Mouse (Mus musculus) heart, postnatal 10 days (tissue): ENCODE results near the gene Col4a6. TPM values are rescaled to one million over a fixed set of nuclear protein-coding genes. Genes with fewer than 3 reads are reported as not detected.

ENCODE experiments used
- DNase-seq, 2 experiments: peaks; one replicate each; pipeline ENCODE4 v3.0.0; 2021
- intact Hi-C: fragments of 180-260 bp; cut with DNase I; formaldehyde crosslinking; loops from one replicate; pipeline ENCODE4 v1.15.1; 2025
- total RNA-seq, 2 experiments: library from RNA; stranded (reverse); gene quantifications; 2 replicates each; pipeline ENCODE4 v1.2.3; 2021

The Col4a6 gene
- total RNA-seq: 1 to 10 TPM; 4.0 to 4.1 TPM

DNA sequence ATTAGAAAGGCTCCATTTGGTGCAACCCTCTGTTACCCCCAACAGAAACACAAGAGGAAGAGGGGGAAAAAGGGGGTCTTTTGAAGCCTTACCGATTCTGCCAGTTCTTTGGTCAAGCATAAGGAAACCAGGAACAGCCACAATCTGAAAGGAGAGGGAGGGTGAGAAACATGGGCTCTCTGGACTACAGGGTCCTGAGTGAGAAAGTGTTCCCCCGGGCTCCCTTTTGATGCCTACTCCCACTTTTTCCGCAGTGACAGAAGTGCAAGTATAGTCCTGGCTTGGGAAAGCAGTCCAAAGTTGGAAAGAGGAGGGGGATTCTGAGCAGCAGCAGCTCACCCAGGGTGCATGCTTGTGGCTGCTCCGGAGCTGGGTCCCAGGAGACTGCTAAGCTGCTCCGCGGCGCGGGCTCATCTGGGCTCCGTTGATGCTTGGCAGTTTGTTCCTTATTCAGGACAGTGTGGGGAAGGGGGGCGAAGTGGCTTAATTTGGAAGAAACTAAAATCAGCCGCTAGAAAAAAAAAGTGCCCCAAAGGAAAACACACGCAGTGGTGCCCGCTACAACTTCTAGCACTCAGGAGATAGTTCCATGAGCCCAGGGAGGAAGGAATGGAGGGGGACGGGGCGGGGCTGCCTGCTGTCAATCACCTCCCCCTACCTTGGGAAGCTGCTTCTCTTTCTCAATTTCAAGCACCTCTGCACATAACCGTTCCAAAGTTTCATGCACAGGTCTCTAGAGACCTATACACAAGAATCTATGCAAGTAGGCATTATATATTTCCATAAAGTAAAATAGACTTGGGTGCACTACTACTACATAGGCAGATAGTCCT is at the start of gene Col4a6:
TSS of gene Col4a6 (minus strand) at position 607 of the 833 bp plus-strand sequence.
- intact Hi-C loops: no loop called here
- peak; percentile 8 to 9 for DNase-seq

DNA sequence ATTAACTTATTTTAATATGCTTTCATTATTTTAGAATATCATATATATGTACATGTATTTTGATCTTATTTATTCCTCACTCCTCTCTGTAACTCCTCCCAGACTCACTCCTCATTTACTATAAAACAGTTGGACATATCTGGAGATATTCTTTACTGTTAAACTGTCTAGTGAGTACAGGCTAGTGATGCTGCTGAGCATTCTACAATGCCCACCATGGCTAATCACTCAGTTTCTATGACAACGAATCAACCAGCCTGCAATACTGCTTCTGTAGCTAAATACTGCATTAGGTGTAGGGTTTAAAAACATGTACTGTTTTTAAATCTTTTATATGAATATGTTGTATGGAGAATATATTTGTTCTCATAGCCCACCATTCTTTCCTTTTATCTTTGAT is 29.2 kb upstream of the Col4a6 start:
- DNase-seq: no peak

DNA sequence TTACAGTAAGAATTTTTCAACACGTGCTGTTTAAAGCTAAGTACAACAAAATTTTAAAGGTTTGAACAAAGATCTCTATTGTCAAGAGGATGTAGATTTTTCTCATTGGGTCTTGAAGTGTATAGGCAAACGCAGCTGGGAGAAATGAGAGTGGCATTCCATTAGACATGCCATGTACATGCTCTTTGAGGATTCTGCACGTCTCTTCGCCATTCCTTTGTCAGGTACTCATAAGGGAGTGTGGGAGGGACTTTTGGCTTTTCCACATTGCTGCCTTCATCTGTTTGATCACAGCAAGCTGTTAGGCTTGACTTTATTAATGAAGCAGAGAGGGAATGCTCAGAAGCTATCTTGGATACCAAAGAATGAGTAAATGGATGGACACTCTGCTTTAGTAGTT is 20.7 kb upstream of the Col4a6 start:
- DNase-seq: no peak
- intact Hi-C loops: no loop called here

More for the DNA sequence above, 29.2 kb upstream of the Col4a6 start:
- intact Hi-C loops: no loop called here

DNA sequence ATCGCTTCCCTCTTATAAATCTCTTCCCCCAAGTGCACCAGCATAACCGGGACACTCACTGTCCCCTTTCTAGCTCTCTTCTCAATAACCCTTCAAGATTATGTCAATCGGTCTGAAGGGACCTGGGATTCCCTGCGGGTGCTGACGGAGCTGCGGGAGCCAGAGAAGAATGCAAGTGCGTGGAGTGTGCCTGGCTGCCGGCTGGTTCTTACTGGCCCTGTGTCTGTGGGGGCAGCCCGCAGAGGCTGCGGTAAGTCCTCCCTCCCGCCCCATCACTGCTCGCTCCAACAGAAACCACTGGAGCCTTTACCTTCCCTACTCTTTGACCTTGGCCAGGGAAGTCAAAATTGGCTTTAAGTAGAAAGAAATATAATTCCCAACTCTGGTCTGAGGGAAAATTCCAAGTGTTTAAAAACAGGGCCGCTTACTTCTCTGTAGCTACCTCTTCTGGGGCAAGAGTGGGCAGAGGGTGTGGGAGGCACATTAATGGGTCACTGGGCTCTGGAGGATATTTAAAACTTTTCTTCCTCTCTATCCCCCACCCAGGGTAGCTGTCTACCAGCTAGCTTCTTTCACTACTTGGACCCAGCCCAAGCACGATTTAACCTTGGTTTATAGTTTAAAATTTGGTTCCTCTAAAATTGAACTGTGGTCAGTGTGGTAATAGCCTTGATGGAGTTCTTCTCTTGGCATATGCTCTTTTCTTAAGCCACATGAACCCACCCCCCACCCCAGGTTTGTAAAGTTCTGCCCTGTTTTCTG is 1.9 kb upstream of the Col4a6 start:
- intact Hi-C loops: no loop called here
- peak; percentile 15 to 37 for DNase-seq

DNA sequence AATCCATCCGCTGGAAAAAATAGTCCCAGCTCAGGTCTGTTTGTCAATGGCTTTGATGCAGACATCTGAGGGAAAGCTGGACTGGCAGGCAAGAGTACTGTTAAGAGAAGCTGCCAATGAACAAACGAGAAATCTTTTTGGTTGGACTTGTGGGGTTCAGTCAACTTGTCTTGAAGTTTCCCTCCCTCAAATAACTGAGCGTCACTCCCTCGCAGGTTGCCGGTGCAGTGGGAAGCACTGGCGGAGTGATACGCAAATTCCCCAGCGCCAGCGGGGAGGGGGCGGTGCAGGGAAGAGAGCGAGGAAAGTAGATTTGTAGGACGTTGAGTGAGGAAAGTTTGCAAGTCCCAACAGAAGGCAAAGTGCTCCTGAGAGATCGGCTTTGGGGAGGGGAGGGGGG is 1.2 kb upstream of the Col4a6 start, which contains the start of gene Col4a5:
TSS of gene Col4a5 (plus strand) at position 276 of the 400 bp plus-strand sequence.
- DNase-seq: peak; percentile 73 to 75
- intact Hi-C loops: no loop called here

DNA sequence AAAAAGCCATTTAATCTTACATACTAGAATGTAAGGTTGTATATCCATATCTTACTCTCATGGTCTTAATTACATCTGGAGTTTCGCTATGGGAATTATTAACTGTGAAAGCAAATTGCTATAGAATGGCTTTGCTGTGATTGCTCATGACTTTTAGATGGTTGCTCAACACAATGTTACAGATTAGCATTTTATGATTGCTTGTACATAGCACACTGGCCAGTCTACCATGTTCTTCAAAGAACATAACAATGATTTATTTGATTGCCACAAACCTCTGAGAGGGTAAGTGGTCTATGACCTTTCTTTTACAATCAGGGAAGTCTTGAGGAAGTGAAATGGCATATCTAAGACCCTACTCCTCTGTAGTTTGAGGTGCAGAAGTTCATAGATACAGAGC is 25.9 kb downstream of the Col4a6 start:
- no peak for DNase-seq
- intact Hi-C loops: no loop called here

DNA sequence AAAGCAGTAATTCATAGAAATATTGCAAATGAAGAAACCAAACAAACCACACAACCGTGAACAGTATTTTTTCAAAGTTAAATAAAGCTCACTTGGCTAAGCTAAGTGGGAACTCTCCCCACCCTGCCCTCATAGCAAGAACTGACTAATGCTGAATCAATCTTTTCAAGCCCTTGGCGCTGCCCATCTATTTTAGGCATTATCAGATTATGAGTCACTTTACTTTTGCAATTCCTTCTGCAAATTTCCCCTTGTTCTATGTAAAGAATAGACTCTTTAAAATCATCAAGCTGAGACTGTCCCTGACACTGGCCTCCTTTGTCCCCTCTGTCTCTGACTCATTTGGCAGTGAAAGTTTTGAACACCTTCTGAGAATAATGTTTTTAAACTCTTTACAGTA is 34.5 kb downstream of the Col4a6 start:
- intact Hi-C loops: no loop called here
- DNase-seq: no peak

DNA sequence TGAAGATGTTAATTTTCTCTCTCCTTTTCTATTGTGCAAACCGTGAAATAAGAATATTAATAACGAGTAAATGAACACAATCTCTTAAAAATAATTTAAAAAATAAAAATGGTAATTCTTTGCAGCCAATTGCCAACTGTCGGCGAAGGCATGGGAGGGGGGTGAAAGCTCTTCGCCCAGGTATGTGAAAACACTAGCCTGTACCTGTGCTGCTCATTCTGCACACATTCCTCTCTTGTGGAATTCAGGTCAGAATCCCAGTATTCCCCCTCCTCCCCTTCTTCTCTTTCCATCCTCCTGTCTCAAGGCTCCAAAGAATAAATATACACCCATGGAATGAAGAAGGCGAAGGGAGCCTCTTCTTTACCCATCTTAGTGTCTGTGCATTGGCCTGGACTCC is 37.1 kb downstream of the Col4a6 start:
- intact Hi-C loops: no loop called here
- no peak for DNase-seq

DNA sequence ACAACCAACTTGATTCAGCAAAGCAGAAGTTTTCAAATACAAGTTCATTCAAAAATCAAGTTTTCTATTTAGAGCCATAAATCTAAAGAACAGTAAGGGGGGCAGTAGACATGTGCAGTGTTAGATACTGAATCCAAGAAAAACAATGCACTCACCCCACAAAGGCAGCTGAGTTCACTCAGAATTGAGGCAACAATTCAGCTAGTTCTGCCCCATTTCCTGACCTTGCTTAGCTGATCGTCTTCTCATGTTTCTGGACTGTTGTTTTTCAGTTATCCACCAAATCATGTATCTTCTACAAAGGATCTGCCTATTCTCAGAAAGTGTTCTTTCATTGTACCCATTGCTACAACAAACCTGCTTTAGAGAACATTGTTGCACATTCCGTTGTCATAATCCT is 58.6 kb downstream of the Col4a6 start:
- intact Hi-C loops: no loop called here
- DNase-seq: peak; percentile 2 to 11

DNA sequence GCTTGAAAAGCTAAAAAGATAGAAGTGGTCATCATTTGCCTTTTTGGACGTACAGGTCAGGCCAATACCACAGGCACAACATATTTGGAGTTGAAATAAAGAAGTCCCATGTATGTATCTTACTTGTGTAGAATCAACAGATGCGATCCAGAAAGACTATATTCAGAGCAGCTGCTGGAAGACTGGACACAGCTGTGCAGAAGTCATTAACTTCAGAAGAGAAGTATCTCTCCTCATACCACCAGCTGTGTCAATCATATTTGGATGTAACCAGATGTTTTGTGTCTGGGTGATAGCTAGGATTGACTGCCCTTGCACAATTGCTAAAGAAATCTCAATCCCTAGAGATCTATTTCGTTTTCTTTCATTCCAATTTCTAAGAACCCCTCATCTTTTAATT is 77.6 kb downstream of the Col4a6 start:
- no peak for DNase-seq
- intact Hi-C loops: no loop called here

DNA sequence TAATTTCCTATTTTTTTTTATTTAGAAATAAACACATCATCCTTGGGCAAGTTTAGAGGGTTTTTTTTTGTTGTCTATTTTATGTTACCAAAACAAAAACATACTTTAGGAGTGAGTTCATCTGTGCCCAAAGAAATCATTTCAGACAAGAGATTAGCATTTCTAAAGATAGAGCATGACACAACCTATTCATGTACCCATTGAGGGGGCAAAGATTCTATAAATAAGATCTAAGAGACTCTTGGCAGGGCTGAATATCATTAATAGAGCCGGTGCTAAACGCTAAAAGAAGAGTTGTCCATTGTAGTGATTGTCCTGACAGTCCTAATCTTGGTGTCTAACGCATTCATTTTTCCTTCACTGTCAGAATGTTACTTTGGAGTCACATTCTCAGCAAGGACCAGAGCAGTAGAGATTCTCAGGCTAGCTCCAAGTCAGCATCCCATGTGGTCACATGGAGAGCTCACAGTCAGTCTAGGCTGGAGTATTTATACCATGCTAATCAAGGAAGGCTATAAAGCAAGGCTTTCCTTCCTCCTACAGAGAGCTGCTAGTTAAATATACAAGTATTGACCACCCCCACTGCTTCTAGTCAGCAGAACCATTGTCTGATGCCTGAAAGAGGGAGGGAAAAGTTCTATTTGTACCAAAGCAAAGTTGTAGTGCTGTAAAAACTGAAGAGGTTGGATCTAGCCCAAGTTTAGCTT is 88.3 kb downstream of the Col4a6 start:
- DNase-seq: peak in 1 of 2 experiments; percentile 8
- intact Hi-C loops: no loop called here

DNA sequence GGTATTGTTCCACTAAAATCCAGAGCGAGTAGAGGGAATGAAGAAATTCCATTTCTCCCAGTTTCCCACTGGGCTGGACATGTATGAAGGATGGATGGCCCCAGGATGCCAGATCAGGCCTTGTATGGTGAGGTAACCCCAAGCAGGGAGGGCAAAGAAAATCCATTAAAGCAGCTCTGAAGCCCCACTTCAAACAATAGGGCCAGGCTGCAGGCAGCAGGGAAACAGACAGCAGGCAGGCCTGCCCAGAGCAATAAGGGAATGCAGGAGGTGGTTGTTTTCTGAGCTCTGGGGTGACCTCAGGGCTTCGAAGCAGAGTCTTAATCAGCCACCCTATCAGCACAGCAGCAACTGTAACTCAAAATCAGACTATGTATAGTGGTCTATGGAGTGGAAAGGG is 89.2 kb downstream of the Col4a6 start:
- no peak for DNase-seq
- intact Hi-C loops: no loop called here

DNA sequence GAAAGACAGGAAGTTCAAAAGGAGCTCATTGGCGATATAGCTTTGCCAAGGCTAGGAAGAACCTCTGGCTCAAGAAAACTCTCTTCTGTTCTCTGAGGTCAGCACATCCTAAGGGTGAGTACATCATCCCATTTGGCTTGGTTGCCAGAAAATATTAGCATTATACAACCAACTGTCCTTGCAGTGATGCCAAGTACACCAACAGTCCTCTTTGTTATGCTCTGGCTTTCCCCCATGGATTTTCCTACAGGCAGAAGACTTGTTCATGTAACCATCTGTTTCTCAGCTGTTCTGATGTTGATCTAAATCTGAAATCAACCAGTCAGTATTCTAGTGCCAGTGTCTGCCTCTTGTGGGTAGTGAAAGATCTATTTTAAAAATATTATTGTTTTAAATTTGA is 103.6 kb downstream of the Col4a6 start:
- intact Hi-C loops: no loop called here

DNA sequence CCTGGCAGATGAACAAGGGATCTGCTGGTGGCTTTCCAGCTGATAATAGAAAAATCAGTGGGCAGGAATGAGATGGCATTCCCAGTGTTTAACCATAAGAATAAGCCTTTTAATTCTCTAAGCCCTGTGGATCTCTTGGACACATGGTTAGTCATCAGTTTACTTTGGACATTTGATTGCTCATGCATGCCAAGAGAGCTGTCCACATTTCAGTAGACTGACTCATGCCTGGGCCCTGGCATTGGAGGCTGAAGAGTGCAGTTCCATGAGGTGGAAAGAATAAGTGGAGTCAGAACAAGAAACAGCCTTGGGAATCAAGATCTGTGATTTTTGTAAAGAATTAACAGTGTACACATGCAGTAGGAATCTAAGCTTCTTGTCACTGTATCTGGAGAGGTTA is 110.5 kb downstream of the Col4a6 start:
- DNase-seq: peak; percentile 37 to 39
- intact Hi-C loops: no loop called here

More for the DNA sequence above, 103.6 kb downstream of the Col4a6 start:
- peak in 1 of 2 experiments; percentile 8 for DNase-seq

DNA sequence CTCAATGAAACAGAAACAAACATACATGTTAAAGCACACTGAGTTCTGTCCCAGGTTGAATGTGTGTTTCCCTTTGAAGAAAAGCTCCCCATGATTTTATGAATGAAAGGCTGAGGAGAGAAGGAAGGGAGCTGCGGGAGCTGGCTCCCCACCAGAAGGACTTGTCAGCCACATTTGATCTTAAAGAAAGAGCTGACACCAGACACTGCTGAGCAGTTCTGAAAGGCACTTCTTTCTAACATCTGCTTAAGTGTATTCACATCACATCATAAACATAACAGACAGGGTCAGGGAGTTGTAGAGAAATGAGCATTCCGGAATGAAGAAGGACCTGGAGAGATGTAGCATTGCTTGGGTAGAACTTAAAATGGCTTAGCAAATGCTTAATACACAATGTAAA is 132.5 kb downstream of the Col4a6 start:
- intact Hi-C loops: no loop called here
- DNase-seq: no peak

DNA sequence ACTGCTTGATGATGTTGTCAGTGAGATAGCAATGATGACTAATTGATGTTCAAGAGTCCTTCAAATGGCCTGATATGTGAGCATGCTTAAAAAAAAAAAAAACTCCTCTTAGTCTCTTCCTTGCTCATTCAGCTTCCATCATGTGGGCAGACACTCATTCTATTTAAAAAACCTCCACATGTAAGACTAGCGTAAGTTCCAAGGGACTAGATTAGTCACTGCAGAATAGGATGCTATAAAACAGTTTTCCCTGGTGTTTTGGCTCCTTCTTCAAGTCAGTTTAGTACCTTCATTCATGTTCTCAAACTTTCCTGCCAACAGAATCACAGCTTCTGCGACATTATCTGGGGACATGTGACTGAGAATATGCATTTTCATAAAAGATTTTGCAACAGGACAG is 145.8 kb downstream of the Col4a6 start:
- intact Hi-C loops: no loop called here
- DNase-seq: no peak

DNA sequence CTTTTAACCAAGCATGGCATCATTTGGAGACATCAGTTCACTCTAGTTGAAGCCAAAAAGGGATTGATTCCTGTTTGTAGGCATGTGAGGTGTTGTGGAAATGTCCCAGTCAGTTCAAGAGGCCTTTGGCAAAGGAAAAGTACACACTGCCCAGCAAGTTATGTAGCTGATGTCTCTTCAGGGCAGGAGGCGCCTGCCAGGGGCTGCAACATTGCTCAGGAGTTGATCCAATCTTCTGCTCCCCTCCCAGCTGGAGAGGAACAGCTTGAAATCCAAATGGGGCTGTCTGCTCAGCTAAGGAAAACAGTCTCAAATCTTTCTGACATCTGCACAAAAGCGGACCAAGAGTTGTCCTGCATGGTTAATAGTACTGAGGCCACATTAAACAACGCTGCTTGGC is 149.7 kb downstream of the Col4a6 start:
- intact Hi-C loops: no loop called here
- peak; percentile 27 to 35 for DNase-seq

DNA sequence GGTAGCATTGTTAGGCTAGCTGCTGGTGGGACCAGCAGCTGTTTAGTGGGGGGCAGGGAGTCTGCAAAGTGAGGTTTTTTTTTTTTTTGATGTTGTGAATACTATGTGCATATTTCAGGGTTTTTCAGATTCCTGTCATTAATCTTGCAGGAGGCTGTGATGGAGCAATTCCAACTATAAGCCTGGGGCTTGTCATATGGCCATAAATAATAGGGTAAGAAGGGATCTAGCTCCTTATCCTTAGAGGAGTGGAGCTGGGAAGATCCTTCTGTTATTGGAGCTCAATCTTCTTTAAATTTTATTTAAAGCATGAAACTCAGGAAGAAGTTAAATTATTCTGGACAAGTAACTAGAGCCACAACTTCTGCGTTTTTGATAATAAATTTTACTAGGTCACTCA is 157.7 kb downstream of the Col4a6 start:
- no peak for DNase-seq
- intact Hi-C loops: no loop called here

DNA sequence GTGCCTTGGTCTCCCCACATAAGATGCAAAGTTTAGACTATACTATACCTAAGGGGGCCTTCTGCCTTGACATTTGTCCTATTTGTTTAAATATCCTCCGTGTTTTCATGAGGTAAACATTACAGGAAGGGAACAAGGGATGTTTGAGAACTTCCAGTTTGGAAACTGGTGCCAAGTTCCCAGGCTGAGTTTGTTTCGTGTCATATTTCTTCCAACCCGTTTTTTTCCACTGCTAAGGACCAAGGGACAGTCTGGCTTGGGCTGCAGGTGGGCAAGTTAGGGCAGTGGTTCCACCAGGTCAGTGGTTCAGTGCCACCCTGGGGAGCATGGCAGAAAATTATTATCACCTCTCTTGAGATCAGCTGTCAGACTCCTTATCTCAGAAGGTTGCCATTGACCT is 158.1 kb downstream of the Col4a6 start:
- DNase-seq: no peak
- intact Hi-C loops: no loop called here

DNA sequence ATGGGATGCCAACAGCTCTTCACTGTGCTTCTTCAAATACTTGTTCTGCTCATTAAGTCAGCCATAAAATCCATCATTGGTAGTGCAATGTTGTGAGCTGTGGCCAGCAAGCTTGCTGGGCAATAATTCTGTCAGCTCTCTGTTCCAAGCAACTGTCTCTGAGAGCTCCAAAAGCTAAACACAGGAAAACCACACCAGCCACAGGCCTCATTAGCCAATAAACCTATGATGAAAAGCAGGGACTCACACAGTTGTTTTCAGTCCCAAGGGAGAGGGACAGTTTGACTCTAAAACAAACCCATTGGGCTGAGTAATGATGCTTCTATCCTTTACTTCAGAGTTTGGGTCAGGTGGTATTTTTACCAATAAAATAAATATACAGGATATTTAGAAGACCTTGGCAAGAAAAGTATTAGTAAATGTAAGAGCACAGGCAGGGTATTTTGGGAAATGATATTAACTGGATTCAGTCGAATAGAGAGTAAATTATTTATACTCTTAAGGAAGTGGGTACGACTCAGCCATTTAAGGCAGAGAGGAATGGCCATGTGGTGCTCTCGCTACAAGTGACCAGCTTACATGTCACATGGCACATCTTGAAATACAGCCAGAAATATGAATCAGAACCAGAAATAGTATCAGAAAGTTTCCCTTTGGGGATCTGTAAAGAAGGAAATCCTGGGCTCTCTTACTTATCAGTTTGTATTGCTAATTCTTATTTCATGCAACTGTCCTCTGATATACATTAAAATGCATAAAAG is 181.0 kb downstream of the Col4a6 start:
- DNase-seq: no peak
- intact Hi-C loops: no loop called here

DNA sequence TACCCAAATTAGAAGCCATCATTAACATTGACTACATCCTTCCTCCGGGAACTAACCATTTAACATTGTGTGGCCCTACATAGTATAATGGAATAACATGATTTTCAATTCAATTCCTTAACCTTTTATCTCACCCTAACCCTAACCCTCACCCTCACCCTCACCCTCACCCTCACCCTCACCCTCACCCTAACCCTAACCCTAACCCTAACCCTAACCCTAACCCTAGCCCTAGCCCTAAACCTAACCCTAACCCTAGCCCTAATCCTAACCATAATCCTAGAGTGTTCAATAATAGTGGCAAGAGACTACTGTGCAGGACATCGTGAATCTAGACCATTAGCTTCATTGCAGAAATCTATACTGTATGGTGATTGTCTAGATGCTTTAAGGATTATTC is 197.5 kb downstream of the Col4a6 start:
- no peak for DNase-seq
- intact Hi-C loops: no loop called here
